Mouse (Mus musculus) intestine, postnatal 0 days (tissue): ENCODE measurements around the gene Fgfr2. TPM values are rescaled to one million over a fixed set of nuclear protein-coding genes. Genes with fewer than 3 reads are reported as not detected.

ENCODE experiments used
- ATAC-seq: fragments of 200-750 bp; cut with Nextera tagmentation; 2 replicates; pipeline ENCODE4 v1.8.0; 2017; ENCODE audit warnings: mild to moderate bottlenecking, moderate TSS enrichment, moderate library complexity
- H3K27ac ChIP-seq: fragments of 300-500 bp; sonication (generic); 2 replicates; pipeline ENCODE4 v1.5.1; 2014; ENCODE audit warnings: mild to moderate bottlenecking, low read depth, low read length, moderate library complexity
- H3K27me3 ChIP-seq: fragments of 300-500 bp; sonication (generic); replicated peaks from 2 replicates; pipeline ENCODE4 v1.6.1; 2014; ENCODE audit warnings: low read length, mixed read lengths; ENCODE audit not compliant: control insufficient read depth, insufficient read depth
- H3K36me3 ChIP-seq: fragments of 300-500 bp; sonication (generic); 2 replicates; pipeline ENCODE4 v1.6.1; 2014; ENCODE audit warnings: mild to moderate bottlenecking, moderate library complexity; ENCODE audit not compliant: control insufficient read depth, insufficient read depth
- H3K4me1 ChIP-seq: fragments of 300-500 bp; sonication (generic); replicated peaks from 2 replicates; pipeline ENCODE4 v1.6.1; 2014; ENCODE audit warnings: antibody characterized with exemption, low read length, mixed read lengths; ENCODE audit not compliant: control insufficient read depth, insufficient read depth
- H3K4me2 ChIP-seq: fragments of 300-500 bp; sonication (generic); replicated peaks from 2 replicates; pipeline ENCODE4 v1.6.1; 2014; ENCODE audit warnings: low read depth, mild to moderate bottlenecking, moderate library complexity
- H3K4me3 ChIP-seq: fragments of 300-500 bp; sonication (generic); 2 replicates; pipeline ENCODE4 v1.5.1; 2014; ENCODE audit warnings: low read depth, low read length
- H3K9ac ChIP-seq: fragments of 300-500 bp; sonication (generic); 2 replicates; pipeline ENCODE4 v1.6.1; 2014; ENCODE audit warnings: mild to moderate bottlenecking, low read depth, low read length
- H3K9me3 ChIP-seq: fragments of 300-500 bp; sonication (generic); 2 replicates; pipeline ENCODE4 v1.6.1; 2016; ENCODE audit warnings: mixed run types; ENCODE audit not compliant: control insufficient read depth
- CTCF ChIP-seq: sonication (generic); IDR thresholded peaks from 2 replicates; pipeline ENCODE4 v1.5.1; 2016; ENCODE audit warnings: low read depth, mild to moderate bottlenecking, control low read depth, antibody characterized with exemption, moderate library complexity
- WGBS: fragments of 180-500 bp; shearing (Covaris S2); extraction: QIAGEN DNeasy Blood & Tissue Kit; methylation state at CpG from one replicate; pipeline ENCODE4 v1.1.7; 2014; 5-methylcytosine and 5-hydroxymethylcytosine counted together
- polyA plus RNA-seq: library from polyadenylated mRNA; unstranded; fragments of >200 nt; fragmentation: Nextera tagmentation; extraction: Ambion mirVana; gene quantifications from 2 replicates; pipeline ENCODE4 v1.2.1, GENCODE M21; 2015

The Fgfr2 gene
- polyA plus RNA-seq, 1 experiment from 2014 or later, result 29.5 TPM

DNA sequence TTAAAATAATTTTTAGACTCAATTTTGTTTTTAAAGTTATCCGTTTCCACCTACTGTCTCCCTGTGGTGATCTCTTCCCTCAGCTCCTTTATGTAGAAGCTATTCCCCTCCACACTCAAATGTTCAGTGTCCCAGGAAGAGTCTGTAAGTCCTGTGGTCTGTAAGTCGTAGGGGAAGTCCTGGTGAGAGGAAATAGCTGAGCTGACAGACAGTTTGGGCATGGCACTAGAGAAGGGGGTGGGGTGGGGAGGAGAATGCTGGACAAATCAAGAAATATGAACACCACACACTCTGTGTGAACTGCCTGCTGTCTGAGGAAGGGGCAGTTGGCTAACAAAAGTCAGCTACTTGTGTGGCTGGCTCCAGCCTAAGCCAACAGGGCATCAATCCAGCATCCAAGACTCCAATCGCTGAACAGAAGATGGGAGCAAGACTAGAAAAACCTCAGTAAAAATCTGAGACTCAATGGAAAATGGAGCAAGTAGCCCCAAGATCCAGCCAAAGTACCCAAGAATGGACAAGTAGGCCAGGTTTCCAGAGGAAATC, 75.0 kb downstream of the Fgfr2 start:
- Histone ChIP-seq H3K4me3 (no peak overlapping the region), H3K4me2 (no peak overlapping the region), H3K36me3 (peaks cover 5% of the 10 kb centered on the region; the same call in 1 of the 2 replicates), H3K4me1 (peaks cover 20% of the 10 kb centered on the region), H3K9me3 (no peaks in the 10 kb centered on the region), H3K27me3 (no peaks in the 10 kb centered on the region), H3K9ac (no peak overlapping the region), H3K27ac (no peak overlapping the region)
- 65% methylated on average over 3 of the region's 3 CpGs for WGBS
- no peak for TF ChIP-seq CTCF
- no peak for ATAC-seq

DNA sequence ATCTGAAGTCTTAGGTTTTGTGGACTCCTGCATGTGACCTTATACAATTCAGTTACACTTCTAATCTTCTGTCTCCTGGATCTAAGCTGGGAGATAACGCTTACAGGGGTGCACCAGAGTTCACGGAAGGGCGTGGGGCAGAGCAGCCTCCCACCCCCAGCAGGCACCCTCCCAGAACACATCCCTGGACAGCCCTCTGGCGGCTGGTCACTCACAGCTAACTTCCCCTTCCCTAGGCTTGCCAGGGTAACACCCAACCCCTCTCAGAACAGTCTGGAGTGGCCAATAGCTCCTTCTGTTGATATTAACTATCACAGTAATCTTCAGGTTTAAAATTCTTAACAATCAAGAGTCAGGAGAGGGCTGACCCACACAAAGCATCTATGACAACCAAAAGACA, 75.9 kb downstream of the Fgfr2 start:
- H3K27ac ChIP-seq, result no peak overlapping the region
- 33% methylated on average over 4 of the region's 4 CpGs for whole genome bisulfite sequencing
- peak; percentile 50 for TF ChIP-seq CTCF
- no peak for ATAC-seq
- H3K4me3 ChIP-seq, result no peak overlapping the region
- peaks cover 23% of the 10 kb centered on the region for H3K4me1 ChIP-seq
- H3K27me3 ChIP-seq, result no peaks in the 10 kb centered on the region
- H3K4me2 ChIP-seq, result no peak overlapping the region
- peaks cover 5% of the 10 kb centered on the region; the same call in 1 of the 2 replicates for H3K36me3 ChIP-seq
- no peaks in the 10 kb centered on the region for H3K9me3 ChIP-seq
- H3K9ac ChIP-seq, result no peak overlapping the region

DNA sequence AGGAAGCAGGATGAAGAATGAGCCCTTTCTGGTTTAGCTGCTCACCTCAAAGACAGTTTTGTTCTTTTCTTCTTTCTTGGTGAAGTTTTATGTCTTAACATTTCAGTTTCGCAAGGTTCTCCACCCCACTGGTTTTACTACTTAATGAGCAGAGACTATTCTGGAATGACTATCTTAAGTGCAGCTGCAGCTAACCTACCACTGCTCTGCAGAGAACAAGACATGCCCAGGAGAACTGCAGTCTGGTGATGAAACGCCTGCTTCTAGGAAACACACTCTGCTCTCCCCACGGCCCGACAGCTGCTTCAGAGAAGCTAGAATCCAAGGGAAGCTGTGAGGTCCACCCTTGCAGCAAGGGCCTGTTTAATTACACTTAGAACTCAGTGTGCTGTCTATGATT, 78.4 kb downstream of the Fgfr2 start:
- Histone ChIP-seq H3K4me2 (0 out of 2 replicates have a peak overlapping the region, but pooled peaks have one; percentile 24), H3K27me3 (no peaks in the 10 kb centered on the region)

DNA sequence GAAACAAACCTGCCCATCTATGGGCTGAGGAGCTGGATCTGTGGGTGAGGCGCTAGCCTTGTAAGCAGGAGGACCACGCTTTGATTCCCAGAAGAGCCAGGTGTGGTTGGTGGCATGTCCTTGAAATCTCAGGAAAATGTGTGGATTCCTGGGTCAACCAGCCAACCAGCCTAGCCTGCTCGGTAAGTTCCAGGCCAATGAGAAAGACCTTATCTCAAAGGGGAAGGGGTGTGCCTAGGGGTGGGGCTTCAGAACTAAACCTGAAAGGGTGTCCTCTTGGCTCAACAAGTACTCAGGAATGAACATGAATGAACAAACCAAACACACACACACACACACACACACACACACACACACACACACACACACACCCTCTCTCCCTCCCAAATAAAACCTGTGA, 81.4 kb downstream of the Fgfr2 start:
- Histone ChIP-seq H3K4me3 (no peak overlapping the region), H3K9me3 (no peaks in the 10 kb centered on the region), H3K9ac (no peak overlapping the region), H3K27me3 (no peaks in the 10 kb centered on the region), H3K4me2 (peak overlapping the region; percentile 1; the same call in 1 of the 2 replicates), H3K36me3 (no peaks in the 10 kb centered on the region), H3K27ac (peak overlapping the region; percentile 28; the same call in 1 of the 2 replicates), H3K4me1 (peaks cover 48% of the 10 kb centered on the region)
- ATAC-seq, result peak; percentile 54
- WGBS, result 40% methylated on average over 3 of the region's 3 CpGs
- TF ChIP-seq CTCF, result no peak

More for the DNA sequence above, 78.4 kb downstream of the Fgfr2 start:
- no peak overlapping the region for H3K4me3 ChIP-seq
- no peak for TF ChIP-seq CTCF
- no peaks in the 10 kb centered on the region for H3K36me3 ChIP-seq
- ATAC-seq, result peak; percentile 56
- peaks cover 40% of the 10 kb centered on the region for H3K4me1 ChIP-seq
- H3K9ac ChIP-seq, result no peak overlapping the region
- peak overlapping the region; percentile 71 for H3K27ac ChIP-seq
- no peaks in the 10 kb centered on the region for H3K9me3 ChIP-seq
- WGBS, result 26% methylated on average over 4 of the region's 4 CpGs

DNA sequence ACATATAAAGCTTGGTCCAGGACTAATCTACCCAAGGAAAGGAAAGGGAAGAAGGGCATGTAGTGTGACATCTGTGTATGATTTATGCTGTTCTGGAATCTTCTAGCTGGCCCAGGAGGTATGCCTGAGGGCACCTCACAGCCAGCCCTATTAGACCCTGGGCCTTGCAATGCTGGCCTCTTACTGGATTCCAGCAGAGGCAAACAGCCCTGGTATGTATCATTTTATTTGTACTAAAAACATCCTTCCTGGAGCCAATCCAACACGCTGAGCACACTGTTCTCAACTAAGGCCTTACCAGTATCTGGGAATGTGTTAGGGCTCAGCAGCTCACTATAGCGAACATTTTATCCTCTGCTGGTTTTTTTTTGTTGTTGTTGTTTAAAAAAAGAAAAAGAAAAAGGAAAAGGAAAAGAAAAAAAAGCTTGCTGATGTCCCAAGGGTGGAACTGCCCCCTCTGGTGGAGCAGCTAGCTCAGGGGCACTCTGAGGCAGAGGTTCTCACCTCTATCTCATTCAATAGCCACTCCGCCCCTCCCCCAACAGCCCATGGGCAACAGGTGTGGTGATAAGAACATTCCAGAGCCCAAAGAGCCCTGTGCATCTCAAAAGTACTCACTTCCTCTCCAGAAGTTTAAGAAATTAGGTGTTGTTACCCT, 82.3 kb downstream of the Fgfr2 start:
- 50% methylated on average over 3 of the region's 3 CpGs for WGBS
- Histone ChIP-seq H3K27me3 (no peaks in the 10 kb centered on the region), H3K9ac (no peak overlapping the region), H3K4me1 (peaks cover 52% of the 10 kb centered on the region), H3K4me2 (peak overlapping the region; percentile 1; the same call in 1 of the 2 replicates), H3K9me3 (no peaks in the 10 kb centered on the region), H3K4me3 (no peak overlapping the region), H3K36me3 (no peaks in the 10 kb centered on the region), H3K27ac (peak overlapping the region; percentile 28; the same call in 1 of the 2 replicates)
- peak; percentile 60 for TF ChIP-seq CTCF
- no peak for ATAC-seq

DNA sequence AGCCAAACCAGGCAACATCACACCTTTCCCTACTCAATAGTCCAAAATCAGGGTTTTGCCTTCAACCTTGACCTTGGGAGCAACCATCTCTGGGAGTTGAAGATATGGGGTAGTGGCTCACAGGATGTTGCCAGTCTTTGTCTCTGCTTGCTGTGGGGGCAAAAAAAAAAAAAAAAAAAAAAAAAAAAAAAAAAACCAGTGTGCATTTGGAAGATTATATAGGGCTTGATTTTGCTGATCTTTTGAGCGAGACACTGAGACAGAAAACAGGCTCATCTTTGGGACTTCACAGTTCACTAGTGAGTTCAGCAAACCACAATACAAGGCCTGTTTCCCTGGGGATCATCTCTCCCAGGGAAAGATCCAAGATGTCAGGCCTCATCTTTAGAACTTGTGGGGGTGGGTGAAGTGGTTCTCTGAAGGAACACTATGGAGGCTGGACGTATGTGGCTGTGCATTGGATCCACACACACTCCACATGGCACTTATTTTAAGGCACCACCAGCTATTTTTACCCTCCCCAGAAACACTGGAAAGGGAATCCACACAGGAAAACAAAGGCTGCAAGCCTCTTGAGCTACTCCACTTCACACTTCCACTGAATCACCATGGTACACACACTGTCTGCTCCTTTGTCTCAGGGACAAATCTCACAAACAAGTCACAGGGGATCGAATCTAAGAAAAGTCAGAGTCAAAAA, 83.4 kb downstream of the Fgfr2 start:
- Histone ChIP-seq H3K4me1 (peaks cover 48% of the 10 kb centered on the region), H3K4me2 (no peak overlapping the region), H3K4me3 (no peak overlapping the region), H3K9ac (no peak overlapping the region), H3K27me3 (no peaks in the 10 kb centered on the region), H3K36me3 (no peaks in the 10 kb centered on the region), H3K9me3 (no peaks in the 10 kb centered on the region), H3K27ac (no peak overlapping the region; the same call in 1 of the 2 replicates)
- WGBS, result 72% methylated on average over 3 of the region's 3 CpGs
- TF ChIP-seq CTCF, result no peak
- no peak for ATAC-seq
